Comparison of ENCODE assay signal across 43 mouse cellular contexts in genomic region chr15:20667989-20668388, GRCm38 (mm10). TPM values are rescaled to one million over a fixed set of nuclear protein-coding genes. Genes with fewer than 3 reads are reported as not detected.
"Had no signal": no experiment of that assay in that cellular context is flagged by ENCODE, and none has a peak within 500 bp of the region (broad histone marks: within the 10 kb centered on the region; RNA-seq: fewer than 3 reads in every experiment).

No protein-coding gene starts in this region.

- H3K27ac ChIP-seq: limb, embryonic 10.5 days; limb, embryonic 12.5 days; limb, embryonic 13.5 days; limb, embryonic 15.5 days; liver, embryonic 12.5 days; liver, embryonic 13.5 days; liver, embryonic 14.5 days; liver, embryonic 15.5 days; lung, embryonic 15.5 days; macrophage; midbrain, embryonic 10.5 days; midbrain, embryonic 12.5 days; midbrain, embryonic 13.5 days; midbrain, embryonic 15.5 days; neural tube, embryonic 12.5 days had no signal

- H3K9me3 ChIP-seq: limb, embryonic 10.5 days; limb, embryonic 12.5 days; limb, embryonic 13.5 days; limb, embryonic 15.5 days; liver, embryonic 12.5 days; liver, embryonic 13.5 days; liver, embryonic 15.5 days; lung, embryonic 15.5 days; megakaryocyte, embryonic 14.5 days; midbrain, embryonic 10.5 days; midbrain, embryonic 12.5 days; midbrain, embryonic 13.5 days; midbrain, embryonic 15.5 days; neural tube, embryonic 12.5 days had no signal

- DNase-seq: left cerebral cortex, postnatal 4 days; liver; liver, embryonic 13.5 days; liver, postnatal 0 days; lung, adult 18-20 months; lung, adult 2 months; lung, postnatal 10 days; lung, postnatal 14 days; lung, postnatal 36 days; lung, postnatal 4 days; midbrain, embryonic 14.5 days had no signal

- H3K9ac ChIP-seq: limb, embryonic 12.5 days; limb, embryonic 13.5 days; limb, embryonic 15.5 days; liver, embryonic 12.5 days; liver, embryonic 13.5 days; liver, embryonic 14.5 days; liver, embryonic 15.5 days; liver, postnatal 0 days; lung, embryonic 14.5 days; lung, embryonic 15.5 days; midbrain, embryonic 12.5 days; midbrain, embryonic 13.5 days; midbrain, embryonic 15.5 days; neural tube, embryonic 12.5 days had no signal

- H3K4me3 ChIP-seq: limb, embryonic 10.5 days; limb, embryonic 12.5 days; limb, embryonic 13.5 days; limb, embryonic 15.5 days; liver, embryonic 12.5 days; liver, embryonic 13.5 days; liver, embryonic 15.5 days; lung, embryonic 15.5 days; megakaryocyte, embryonic 14.5 days; midbrain, embryonic 10.5 days; midbrain, embryonic 12.5 days; midbrain, embryonic 13.5 days; midbrain, embryonic 15.5 days; myocyte; neural tube, embryonic 12.5 days had no signal

- H3K36me3 ChIP-seq: limb, embryonic 10.5 days; limb, embryonic 12.5 days; limb, embryonic 13.5 days; limb, embryonic 15.5 days; liver, embryonic 12.5 days; liver, embryonic 13.5 days; liver, embryonic 15.5 days; lung, embryonic 15.5 days; midbrain, embryonic 10.5 days; midbrain, embryonic 12.5 days; midbrain, embryonic 13.5 days; midbrain, embryonic 15.5 days; neural tube, embryonic 12.5 days had no signal

- ATAC-seq: liver, embryonic 12.5 days; liver, postnatal 0 days; lung, postnatal 0 days; midbrain, embryonic 13.5 days; midbrain, embryonic 15.5 days; midbrain, embryonic 16.5 days had no signal

- H3K4me2 ChIP-seq: limb, embryonic 12.5 days; limb, embryonic 13.5 days; limb, embryonic 15.5 days; liver, embryonic 11.5 days; liver, embryonic 12.5 days; liver, embryonic 13.5 days; liver, embryonic 15.5 days; lung, embryonic 14.5 days; lung, embryonic 15.5 days; midbrain, embryonic 11.5 days; midbrain, embryonic 12.5 days; midbrain, embryonic 13.5 days; midbrain, embryonic 15.5 days; neural tube, embryonic 12.5 days had no signal

- H3K4me1 ChIP-seq: limb, embryonic 10.5 days; limb, embryonic 12.5 days; limb, embryonic 13.5 days; limb, embryonic 15.5 days; liver, embryonic 12.5 days; liver, embryonic 13.5 days; liver, embryonic 15.5 days; lung, embryonic 15.5 days; megakaryocyte, embryonic 14.5 days; midbrain, embryonic 10.5 days; midbrain, embryonic 12.5 days; midbrain, embryonic 13.5 days; midbrain, embryonic 15.5 days; neural tube, embryonic 12.5 days had no signal

- H3K27me3 ChIP-seq: limb, embryonic 12.5 days; limb, embryonic 13.5 days; limb, embryonic 15.5 days; liver, embryonic 12.5 days; liver, embryonic 13.5 days; liver, embryonic 15.5 days; lung, embryonic 15.5 days; megakaryocyte, embryonic 14.5 days; midbrain, embryonic 12.5 days; midbrain, embryonic 13.5 days; midbrain, embryonic 15.5 days; neural tube, embryonic 12.5 days had no signal

RNA-seq across cellular contexts. Expression of gene Acot10, which starts 1.4 kb away (rescaled TPM):
- total RNA-seq: left cerebral cortex, postnatal 10 days; left cerebral cortex, postnatal 14 days; left cerebral cortex, postnatal 25 days; left cerebral cortex, postnatal 36 days; left cerebral cortex, postnatal 4 days; liver, adult 2 months; megakaryocyte-erythroid progenitor cell, adult 5-6 weeks; midbrain, postnatal 0 days; monocyte, adult 5-6 weeks had no signal
- polyA plus RNA-seq: limb, embryonic 10.5 days; limb, embryonic 11.5 days; limb, embryonic 12.5 days; limb, embryonic 15.5 days; liver, adult 2 months; liver, embryonic 11.5 days; liver, embryonic 12.5 days; liver, embryonic 13.5 days; liver, embryonic 15.5 days; liver, embryonic 16.5 days; liver, postnatal 0 days; lung, adult 2 months; lung, embryonic 16.5 days; macrophage; midbrain, embryonic 11.5 days had no signal
